Mouse (Mus musculus): ENCODE results near the gene Tmem169.
"Not testable (repeated sequence)": the region's sequence is repeated elsewhere in the genome, so short reads cannot be mapped to it uniquely, and the experiment has no call there.

DNA sequence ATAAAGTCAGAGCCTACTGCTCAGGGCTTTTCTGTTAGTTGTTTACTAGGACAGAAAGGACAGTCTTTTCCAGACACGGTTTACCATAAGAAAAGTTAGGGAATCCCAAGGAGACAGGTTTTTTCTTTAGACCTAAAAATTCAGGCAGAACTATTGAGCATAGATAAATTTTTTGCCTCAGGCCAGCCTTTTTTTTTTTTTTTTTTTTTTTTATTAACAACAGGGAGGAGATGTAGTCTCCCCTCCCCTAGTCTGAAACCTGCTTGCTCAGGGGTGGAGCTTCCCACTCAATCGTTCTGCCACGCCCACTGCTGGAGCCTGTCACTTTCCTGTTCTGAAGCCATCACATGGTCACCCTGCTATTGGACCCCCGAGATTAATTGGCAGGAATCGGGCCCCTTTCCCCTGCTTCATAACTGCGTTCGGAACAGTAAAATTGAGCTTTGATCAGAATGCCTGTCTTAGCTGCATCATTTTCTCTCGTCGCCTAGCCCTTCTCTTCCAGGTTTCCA lies 35.9 kb upstream of the Tmem169 start:
- TF ChIP-seq POLR2A (IDR thresholded peaks at IDR 0.05; ENCODE audit: insufficient read length, low read depth); USF1 (IDR thresholded peaks at IDR 0.05; ENCODE audit: low read depth); MYOD1 (IDR thresholded peaks at IDR 0.05; ENCODE audit: control insufficient read depth in 1 of 3, insufficient read length in 2 of 3, low read depth in 2 of 3): not testable (repeated sequence)

All from myocyte (in vitro differentiated cells).